Mouse (Mus musculus): ENCODE measurements around the gene Rras. TPM values are rescaled to one million over a fixed set of nuclear protein-coding genes. Genes with fewer than 3 reads are reported as not detected.

Rras gene
- total RNA-seq (2012; rRNA removed) (4.2 and 5.0 TPM in 2 replicates), polyA plus RNA-seq (2012; ENCODE audit: insufficient read depth in 1 of 2, insufficient read length in 2 of 2, low read depth in 1 of 2, low replicate concordance in 2 of 2, missing spikeins in 1 of 2) (10 to 100 TPM in 1 of 2 experiments, not detected in 1; 24.1 TPM)

- H3K27ac ChIP-seq (ENCODE audit: control insufficient read depth, low read depth, low read length): peak within 1 kb of the TSS; percentile 93
- peak within 1 kb of the TSS; percentile 70 for H3K9ac ChIP-seq (ENCODE audit: control insufficient read depth, low read depth, low read length, poor library complexity, severe bottlenecking)
- H3K9me3 ChIP-seq (replicated peaks; ENCODE audit: insufficient read depth, low read length): no peaks in the 10 kb centered on the region
- peaks cover 16% of the 10 kb centered on the region for H3K79me2 ChIP-seq (ENCODE audit: control insufficient read depth, insufficient read depth, low read length, poor library complexity)
- peaks cover 1 to 17% of the 10 kb centered on the region in 2 experiments; a peak in 2 of 4 replicates for H3K36me3 ChIP-seq (ENCODE audit: control insufficient read depth in 1 of 2, insufficient read depth in 2 of 2, low read length in 2 of 2)
- peak; percentile 100 for DNase-seq (ENCODE audit: low read depth, low spot score)
- peaks cover 4 to 25% of the 10 kb centered on the region in 2 experiments for H3K4me1 ChIP-seq (ENCODE audit: control insufficient read depth in 1 of 2, insufficient read depth in 2 of 2, low read length in 2 of 2)
- no peaks in the 10 kb centered on the region for H3K27me3 ChIP-seq (ENCODE audit: control insufficient read depth in 1 of 2, insufficient read depth in 2 of 2, low read length in 2 of 2)
- H3K4me3 ChIP-seq (ENCODE audit: control insufficient read depth in 1 of 2, insufficient read depth in 1 of 2, low read depth in 2 of 2, low read length in 2 of 2): peak within 1 kb of the TSS; percentile 83 to 85
- TF ChIP-seq HCFC1 (IDR thresholded peaks at IDR 0.05; ENCODE audit: low read depth, low read length) (peak; percentile 72), TBP (IDR thresholded peaks at IDR 0.05; ENCODE audit: low read depth, low read length) (peak; percentile 83), USF2 (IDR thresholded peaks at IDR 0.05; ENCODE audit: borderline replicate concordance in 1 of 2, insufficient read depth in 1 of 2, low read depth in 1 of 2, low read length in 2 of 2) (no peak), BHLHE40 (IDR thresholded peaks at IDR 0.05; ENCODE audit: borderline replicate concordance, low read depth, low read length) (no peak), CHD2 (IDR thresholded peaks at IDR 0.05; ENCODE audit: low read length) (no peak), POLR2AphosphoS2 (IDR thresholded peaks at IDR 0.05; ENCODE audit: low read length) (peak; percentile 65; the same call in 1 of the 2 replicates), CHD1 (IDR thresholded peaks at IDR 0.05; ENCODE audit: low read depth, low read length) (no peak), EP300 (IDR thresholded peaks at IDR 0.05; ENCODE audit: low read depth in 1 of 2, low read length in 2 of 2) (peak in 1 of 2 experiments; percentile 36; a peak in 1 of 4 replicates), TAL1 (IDR thresholded peaks at IDR 0.05; ENCODE audit: low read length) (no peak), MYC (IDR thresholded peaks at IDR 0.05; ENCODE audit: low read depth, low read length) (peak; percentile 56), GATA1 (IDR thresholded peaks at IDR 0.05; ENCODE audit: low read depth, low read length) (peak; percentile 53), MAX (IDR thresholded peaks at IDR 0.05; ENCODE audit: low read length) (no peak; the same call in 1 of the 2 replicates), ETS1 (IDR thresholded peaks at IDR 0.05; ENCODE audit: low read depth, low read length) (no peak; the same call in 1 of the 2 replicates), MAFK (IDR thresholded peaks at IDR 0.05; ENCODE audit: borderline replicate concordance, low read depth, low read length) (no peak), USF1 (IDR thresholded peaks at IDR 0.05; ENCODE audit: low read depth, low read length) (no peak), E2F4 (IDR thresholded peaks at IDR 0.05; ENCODE audit: borderline replicate concordance, low read depth, low read length) (no peak), SIN3A (IDR thresholded peaks at IDR 0.05; ENCODE audit: low read length) (peak; percentile 81), POLR2A (IDR thresholded peaks at IDR 0.05; ENCODE audit: control insufficient read depth in 1 of 2, insufficient read depth in 1 of 2, low read depth in 1 of 2, low read length in 2 of 2, poor library complexity in 1 of 2) (peak; percentile 57 to 74; a peak in 3 of 4 replicates), JUND (IDR thresholded peaks at IDR 0.05; ENCODE audit: low read depth, low read length) (no peak), ELF1 (IDR thresholded peaks at IDR 0.05; ENCODE audit: low read depth, low read length) (peak; percentile 65), UBTF (IDR thresholded peaks at IDR 0.05; ENCODE audit: borderline replicate concordance, insufficient read depth, low read depth, low read length) (no peak), MEF2A (IDR thresholded peaks at IDR 0.05; ENCODE audit: extremely low read depth, insufficient replicate concordance, low read depth, low read length, poor library complexity, severe bottlenecking) (no peak), ZMIZ1 (IDR thresholded peaks at IDR 0.05; ENCODE audit: low read depth, low read length) (peak; percentile 84), MAZ (IDR thresholded peaks at IDR 0.05; ENCODE audit: low read depth, low read length) (0 out of 2 replicates have a peak, but pooled peaks have one; percentile 75), RAD21 (IDR thresholded peaks at IDR 0.05; ENCODE audit: low read depth, low read length) (no peak), GABPA (IDR thresholded peaks at IDR 0.05; ENCODE audit: low read depth, low read length) (no peak), RCOR1 (IDR thresholded peaks at IDR 0.05; ENCODE audit: low read depth, low read length) (peak; percentile 18; the same call in 1 of the 2 replicates), ZC3H11A (IDR thresholded peaks at IDR 0.05; ENCODE audit: low read depth, low read length) (no peak; the same call in 1 of the 2 replicates), KAT2A (conservative IDR thresholded peaks at IDR 0.05; ENCODE audit: low read depth, low read length) (no peak; the same call in 1 of the 2 replicates), NRF1 (IDR thresholded peaks at IDR 0.05; ENCODE audit: insufficient read depth, low read depth, low read length, poor library complexity, severe bottlenecking) (0 out of 2 replicates have a peak, but pooled peaks have one; percentile 2), ZKSCAN1 (IDR thresholded peaks at IDR 0.05; ENCODE audit: low read depth, low read length) (no peak), ZNF384 (IDR thresholded peaks at IDR 0.05; ENCODE audit: low read depth, low read length) (0 out of 2 replicates have a peak, but pooled peaks have one; percentile 23), MYB (IDR thresholded peaks at IDR 0.05; ENCODE audit: low read depth, low read length) (no peak), CTCF (IDR thresholded peaks at IDR 0.05 in 2 of 3, conservative IDR thresholded peaks at IDR 0.05 in 1 of 3; ENCODE audit: control insufficient read depth in 1 of 3, insufficient read depth in 1 of 3, low read depth in 2 of 3, low read length in 3 of 3, poor library complexity in 1 of 3, severe bottlenecking in 1 of 3) (peak in 1 of 3 experiments; percentile 17; a peak in 1 of 6 replicates)
These were observed at the start of gene Rras for GRCm38 (mm10) chr7:45017242-45018061. TSS of gene Rras (plus strand) at chr7:45017961.

Measured in MEL (cell line).